Mouse (Mus musculus) Patski (cell line): ENCODE data around the gene Smim22. TPM values are rescaled to one million over a fixed set of nuclear protein-coding genes. Genes with fewer than 3 reads are reported as not detected.

Source experiments
- ATAC-seq: fragments of 100-300 bp; one replicate; pipeline ENCODE4 v1.8.0; 2021
- CTCF ChIA-PET: fragments of 350-600 bp; sonication (Branson Sonifier 250); formaldehyde crosslinking; loops from one replicate; lab custom pipeline; 2022; ENCODE audit warnings: inconsistent platforms; lab: Charles Lee
- POLR2A ChIA-PET: fragments of 350-600 bp; sonication (Branson Sonifier 250); formaldehyde crosslinking; loops from one replicate; lab custom pipeline; 2022; ENCODE audit warnings: antibody characterized with exemption, inconsistent platforms; lab: Charles Lee
- DNase-seq: peaks from one replicate; pipeline ENCODE4 v3.0.0-alpha.2; 2011; ENCODE audit warnings: low read depth, low spot score
- H3K27me3 ChIP-seq: fragments of 371-371 bp; one replicate; pipeline ENCODE4 v1.5.1; 2021
- CTCF ChIP-seq: fragments of 100-300 bp; IDR thresholded peaks from one replicate; pipeline ENCODE4 v1.5.1; 2021
- in situ Hi-C: fragments of 300-500 bp; cut with MboI; formaldehyde crosslinking; loops from 3 replicates; pipeline ENCODE4 v1.11.1; 2018; ENCODE audit warnings: low pct_unique_long_range_greater_than_20kb, mixed read lengths
- polyA plus RNA-seq: library from polyadenylated mRNA; unstranded; gene quantifications from one replicate; pipeline ENCODE4 v1.2.3, GENCODE M21; 2021

Smim22 gene
- polyA plus RNA-seq, 1 experiment from 2014 or later, result not detected

GRCm38 (mm10) chr16:5036649-5037234 is 29.7 kb downstream of the Smim22 start:
- in situ Hi-C loops, result no loop called here
- H3K27me3 ChIP-seq, result no peaks in the 10 kb centered on the region
- CTCF ChIA-PET, result interaction anchor here (1.0 to 1.7 kb wide), 4 partner anchors 9 to 80 kb away, joined by 3 read pairs; partner anchors contain the start of gene Rogdi
- DNase-seq (peak; percentile 55), ATAC-seq (peak; percentile 62)
- POLR2A ChIA-PET, result interaction anchor here (0.6 to 0.9 kb wide), 2 partner anchors 20 to 122 kb away, joined by 3 read pairs; no protein-coding TSS in a partner anchor
- no peak for TF ChIP-seq CTCF

- ChIA-PET CTCF (interaction anchor here (1.0 kb wide), 1 partner anchor 9 kb away, joined by 3 read pairs; no protein-coding TSS in a partner anchor), POLR2A (no interaction called here)
- in situ Hi-C loops, result no loop called here
- no peak for TF ChIP-seq CTCF
- DNase-seq (no peak), ATAC-seq (no peak)
- no peaks in the 10 kb centered on the region for H3K27me3 ChIP-seq
Measured at GRCm38 (mm10) chr16:5045322-5045721, 38.2 kb downstream of the Smim22 start.

- no peak for DNase-seq
- POLR2A ChIA-PET, result interaction anchor here (1.2 to 1.3 kb wide), 2 partner anchors 21 to 39 kb away, joined by 3 read pairs; no protein-coding TSS in a partner anchor
- H3K27me3 ChIP-seq, result no peaks in the 10 kb centered on the region
- no peak for TF ChIP-seq CTCF
- ATAC-seq, result peak; percentile 32
- in situ Hi-C loops, result no loop called here
- CTCF ChIA-PET, result no interaction called here
Measured at GRCm38 (mm10) chr16:5049182-5049773, 42.2 kb downstream of the Smim22 start.

GRCm38 (mm10) chr16:5049774-5050234 is 42.7 kb downstream of the Smim22 start, which contains the start of the genes Glyr1 and Ubn1:
Gene Glyr1, minus strand, starts transcription at chr16:5049863.
Gene Ubn1, plus strand, starts transcription at chr16:5050057.
- TF ChIP-seq CTCF, result no peak
- in situ Hi-C loops, result loop anchor here (10.0 kb wide), 1 partner anchor 95 kb away; the partner anchor contains the start of gene Sec14l5
- ChIA-PET CTCF (no interaction called here), POLR2A (interaction anchor here (1.2 to 3.3 kb wide), 4 partner anchors 11 to 86 kb away, joined by 3 to 11 read pairs (median 3); no protein-coding TSS in a partner anchor)
- H3K27me3 ChIP-seq, result no peaks in the 10 kb centered on the region
- DNase-seq, result peak; percentile 97
- ATAC-seq, result peak; percentile 96

- in situ Hi-C loops, result loop anchor here (10.0 kb wide), 1 partner anchor 94 kb away; the partner anchor contains the start of gene Sec14l5
- CTCF ChIA-PET, result interaction anchor here (0.8 kb wide), 1 partner anchor 85 kb away, joined by 3 read pairs; no protein-coding TSS in a partner anchor
- POLR2A ChIA-PET, result interaction anchor here (1.2 to 3.3 kb wide), 4 partner anchors 11 to 85 kb away, joined by 3 to 11 read pairs (median 3); no protein-coding TSS in a partner anchor
Measured at GRCm38 (mm10) chr16:5050251-5051110, 43.4 kb downstream of the Smim22 start.

More at GRCm38 (mm10) chr16:5050251-5051110, 43.4 kb downstream of the Smim22 start:
- no peaks in the 10 kb centered on the region for H3K27me3 ChIP-seq
- no peak for TF ChIP-seq CTCF
- no peak for DNase-seq
- peak; percentile 65 for ATAC-seq

Other genes with a start within 250 kb of the Smim22 start
- gene Cdip1, start 217.0 kb upstream of the Smim22 start, polyA plus RNA-seq, result 43.9 TPM
- gene 4930562C15Rik, start 171.9 kb upstream of the Smim22 start, polyA plus RNA-seq, result 0.89 TPM
- gene Ubald1, start 127.0 kb upstream of the Smim22 start, polyA plus RNA-seq, result 30.2 TPM
- 121 TPM for gene Mgrn1, start 121.0 kb upstream of the Smim22 start, polyA plus RNA-seq
- gene Nudt16l1, start 68.5 kb upstream of the Smim22 start, polyA plus RNA-seq, result 57.9 TPM
- gene Anks3, start 43.1 kb upstream of the Smim22 start, polyA plus RNA-seq, result 58.2 TPM
- 0.09 TPM for gene Sept12, start 9.4 kb upstream of the Smim22 start, polyA plus RNA-seq
- gene Rogdi, start 6.3 kb downstream of the Smim22 start, polyA plus RNA-seq, result 50.2 TPM
- gene Glyr1, start 42.6 kb downstream of the Smim22 start, polyA plus RNA-seq, result 102 TPM
- 27.7 TPM for gene Ubn1, start 42.8 kb downstream of the Smim22 start, polyA plus RNA-seq
- gene Ppl, start 125.1 kb downstream of the Smim22 start, polyA plus RNA-seq, result 0.03 TPM
- gene Sec14l5, start 139.8 kb downstream of the Smim22 start, polyA plus RNA-seq, result not detected
- gene Nagpa, start 196.7 kb downstream of the Smim22 start, polyA plus RNA-seq, result 20.2 TPM
- 0.21 TPM for gene AU021092, start 215.0 kb downstream of the Smim22 start, polyA plus RNA-seq
- gene Alg1, start 226.3 kb downstream of the Smim22 start, polyA plus RNA-seq, result 37.4 TPM
- 45.3 TPM for gene Eef2kmt, start 248.7 kb downstream of the Smim22 start, polyA plus RNA-seq